Mouse (Mus musculus) MEL (cell line): ENCODE measurements around the gene Pan2. TPM values are rescaled to one million over a fixed set of nuclear protein-coding genes. Genes with fewer than 3 reads are reported as not detected.
A peak's percentile ranks its signal among the peaks of the same experiment; 100 is the strongest.

Source experiments
- DNase-seq: peaks from one replicate; pipeline ENCODE4 v3.0.0; 2011; ENCODE audit warnings: low read depth, low spot score
- H3K27ac ChIP-seq: 2 replicates; pipeline ENCODE4 v1.5.1; 2012; ENCODE audit warnings: low read depth, mild to moderate bottlenecking, control low read depth, low read length, moderate library complexity; ENCODE audit not compliant: control insufficient read depth
- H3K27me3 ChIP-seq, 2 experiments: fragments of 150-350 bp in 1 of 2; sonication (generic) in 1 of 2; 2 replicates each; pipeline ENCODE4 v1.6.1; 2012; ENCODE audit warnings: low read length in 2 of 2, mild to moderate bottlenecking in 2 of 2, improper control_type of control experiment in 1 of 2, moderate library complexity in 1 of 2; ENCODE audit not compliant: insufficient read depth in 2 of 2, control insufficient read depth in 1 of 2
- H3K36me3 ChIP-seq, 2 experiments: 2 replicates each; pipeline ENCODE4 v1.6.1; 2012 to 2014; ENCODE audit warnings: low read length in 2 of 2, improper control_type of control experiment in 1 of 2, inconsistent platforms in 1 of 2, mild to moderate bottlenecking in 1 of 2; ENCODE audit not compliant: insufficient read depth in 2 of 2, control insufficient read depth in 1 of 2
- H3K4me1 ChIP-seq, 2 experiments: fragments of 150-350 bp in 1 of 2; sonication (generic) in 1 of 2; 2 replicates each; pipeline ENCODE4 v1.6.1; 2012; ENCODE audit warnings: low read length in 2 of 2, improper control_type of control experiment in 1 of 2, mild to moderate bottlenecking in 1 of 2; ENCODE audit not compliant: insufficient read depth in 2 of 2, control insufficient read depth in 1 of 2
- H3K4me3 ChIP-seq, 2 experiments: fragments of 150-350 bp in 1 of 2; sonication (generic) in 1 of 2; 2 replicates each; pipeline ENCODE4 v1.5.1; 2012; ENCODE audit warnings: low read depth in 2 of 2, low read length in 2 of 2, mild to moderate bottlenecking in 2 of 2, moderate library complexity in 2 of 2, control low read depth in 1 of 2, improper control_type of control experiment in 1 of 2; ENCODE audit not compliant: control insufficient read depth in 1 of 2, insufficient read depth in 1 of 2
- H3K79me2 ChIP-seq: 2 replicates; pipeline ENCODE4 v1.6.1; 2012; ENCODE audit warnings: mild to moderate bottlenecking, low read length, moderate library complexity; ENCODE audit not compliant: control insufficient read depth, poor library complexity, insufficient read depth
- H3K9ac ChIP-seq: 2 replicates; pipeline ENCODE4 v1.6.1; 2012; ENCODE audit warnings: low read depth, mild to moderate bottlenecking, control low read depth, low read length, moderate library complexity; ENCODE audit not compliant: control insufficient read depth, poor library complexity, severe bottlenecking
- H3K9me3 ChIP-seq: fragments of 150-350 bp; sonication (generic); replicated peaks from 2 replicates; pipeline ENCODE4 v1.6.1; 2012; ENCODE audit warnings: mild to moderate bottlenecking, low read length, improper control_type of control experiment, moderate library complexity; ENCODE audit not compliant: insufficient read depth
- CHD1 ChIP-seq: IDR thresholded peaks from 2 replicates; pipeline ENCODE4 v1.6.1; 2012; ENCODE audit warnings: low read depth, mild to moderate bottlenecking, inconsistent platforms, low read length, improper control_type of control experiment
- CHD2 ChIP-seq: IDR thresholded peaks from 2 replicates; pipeline ENCODE4 v1.6.1; 2011; ENCODE audit warnings: low read length, improper control_type of control experiment
- EP300 ChIP-seq, 2 experiments: IDR thresholded peaks; 2 replicates each; pipeline ENCODE4 v1.6.1; 2011; ENCODE audit warnings: improper control_type of control experiment in 2 of 2, low read length in 2 of 2, low read depth in 1 of 2, mild to moderate bottlenecking in 1 of 2
- ETS1 ChIP-seq: IDR thresholded peaks from 2 replicates; pipeline ENCODE4 v1.6.1; 2012; ENCODE audit warnings: low read depth, mild to moderate bottlenecking, inconsistent platforms, low read length, improper control_type of control experiment, moderate library complexity
- GATA1 ChIP-seq: IDR thresholded peaks from 2 replicates; pipeline ENCODE4 v1.6.1; 2011; ENCODE audit warnings: low read depth, low read length, improper control_type of control experiment
- MAX ChIP-seq: IDR thresholded peaks from 2 replicates; pipeline ENCODE4 v1.6.1; 2011; ENCODE audit warnings: low read length, improper control_type of control experiment
- MAZ ChIP-seq: IDR thresholded peaks from 2 replicates; pipeline ENCODE4 v1.6.1; 2012; ENCODE audit warnings: low read depth, mild to moderate bottlenecking, inconsistent platforms, low read length, improper control_type of control experiment
- MEF2A ChIP-seq: IDR thresholded peaks from 2 replicates; pipeline ENCODE4 v1.6.1; 2014; ENCODE audit warnings: low read depth, mild to moderate bottlenecking, inconsistent platforms, low read length, improper control_type of control experiment; ENCODE audit not compliant: poor library complexity, insufficient replicate concordance, severe bottlenecking; ENCODE audit errors: extremely low read depth
- MYB ChIP-seq: IDR thresholded peaks from 2 replicates; pipeline ENCODE4 v1.6.1; 2011; ENCODE audit warnings: mild to moderate bottlenecking, low read depth, low read length, improper control_type of control experiment
- MYC ChIP-seq: IDR thresholded peaks from 2 replicates; pipeline ENCODE4 v1.6.1; 2011; ENCODE audit warnings: low read depth, mild to moderate bottlenecking, low read length, improper control_type of control experiment, moderate library complexity
- NRF1 ChIP-seq: IDR thresholded peaks from 2 replicates; pipeline ENCODE4 v1.6.1; 2014; ENCODE audit warnings: low read depth, mild to moderate bottlenecking, inconsistent platforms, low read length, improper control_type of control experiment, moderate library complexity; ENCODE audit not compliant: poor library complexity, insufficient read depth, severe bottlenecking
- POLR2A ChIP-seq, 2 experiments: IDR thresholded peaks; 2 replicates each; pipeline ENCODE4 v1.6.1; 2011 to 2012; ENCODE audit warnings: low read length in 2 of 2, mild to moderate bottlenecking in 2 of 2, control low read depth in 1 of 2, improper control_type of control experiment in 1 of 2, low read depth in 1 of 2, moderate library complexity in 1 of 2; ENCODE audit not compliant: control insufficient read depth in 1 of 2, insufficient read depth in 1 of 2, poor library complexity in 1 of 2
- POLR2AphosphoS2 ChIP-seq: IDR thresholded peaks from 2 replicates; pipeline ENCODE4 v1.6.1; 2011; ENCODE audit warnings: low read length, improper control_type of control experiment
- RCOR1 ChIP-seq: IDR thresholded peaks from 2 replicates; pipeline ENCODE4 v1.6.1; 2012; ENCODE audit warnings: low read depth, mild to moderate bottlenecking, inconsistent platforms, low read length, improper control_type of control experiment
- SMC3 ChIP-seq: IDR thresholded peaks from 2 replicates; pipeline ENCODE4 v1.6.1; 2011; ENCODE audit warnings: low read depth, low read length, improper control_type of control experiment
- TAL1 ChIP-seq: IDR thresholded peaks from 2 replicates; pipeline ENCODE4 v1.6.1; 2012; ENCODE audit warnings: mild to moderate bottlenecking, inconsistent platforms, low read length, moderate library complexity, mixed read lengths
- TCF12 ChIP-seq: IDR thresholded peaks from 2 replicates; pipeline ENCODE4 v1.6.1; 2014; ENCODE audit warnings: low read depth, mild to moderate bottlenecking, inconsistent platforms, low read length, improper control_type of control experiment, moderate library complexity
- UBTF ChIP-seq: IDR thresholded peaks from 2 replicates; pipeline ENCODE4 v1.6.1; 2012; ENCODE audit warnings: low read depth, mild to moderate bottlenecking, inconsistent platforms, low read length, improper control_type of control experiment, moderate library complexity, borderline replicate concordance; ENCODE audit not compliant: insufficient read depth
- USF1 ChIP-seq: IDR thresholded peaks from 2 replicates; pipeline ENCODE4 v1.6.1; 2014; ENCODE audit warnings: low read depth, mild to moderate bottlenecking, inconsistent platforms, low read length, improper control_type of control experiment, moderate library complexity
- USF2 ChIP-seq, 2 experiments: IDR thresholded peaks; 2 replicates each; pipeline ENCODE4 v1.6.1; 2011 to 2012; ENCODE audit warnings: improper control_type of control experiment in 2 of 2, low read length in 2 of 2, borderline replicate concordance in 1 of 2, inconsistent platforms in 1 of 2, low read depth in 1 of 2, mild to moderate bottlenecking in 1 of 2; ENCODE audit not compliant: insufficient read depth in 1 of 2
- ZC3H11A ChIP-seq: IDR thresholded peaks from 2 replicates; pipeline ENCODE4 v1.6.1; 2012; ENCODE audit warnings: low read depth, mild to moderate bottlenecking, inconsistent platforms, low read length, improper control_type of control experiment
- ZKSCAN1 ChIP-seq: IDR thresholded peaks from 2 replicates; pipeline ENCODE4 v1.6.1; 2012; ENCODE audit warnings: low read depth, mild to moderate bottlenecking, inconsistent platforms, low read length, improper control_type of control experiment, moderate library complexity
- ZMIZ1 ChIP-seq: IDR thresholded peaks from 2 replicates; pipeline ENCODE4 v1.6.1; 2012; ENCODE audit warnings: low read depth, mild to moderate bottlenecking, inconsistent platforms, low read length, improper control_type of control experiment, moderate library complexity
- ZNF384 ChIP-seq: IDR thresholded peaks from 2 replicates; pipeline ENCODE4 v1.6.1; 2012; ENCODE audit warnings: low read depth, mild to moderate bottlenecking, inconsistent platforms, low read length, improper control_type of control experiment
- polyA plus RNA-seq, 2 experiments: library from polyadenylated mRNA; stranded (reverse) in 1 of 2; unstranded in 1 of 2; fragments of >175 nt in 1 of 2; fragments of >200 nt in 1 of 2; gene quantifications; 2 replicates each; pipeline versions ENCODE4 v1.2.1 to v1.2.4; 2012; ENCODE audit warnings: low replicate concordance in 2 of 2, low read depth in 1 of 2; ENCODE audit not compliant: insufficient read length in 2 of 2, insufficient read depth in 1 of 2, missing spikeins in 1 of 2
- total RNA-seq: library from RNA; depleted of rRNA; stranded (reverse); fragments of 300-350 nt; gene quantifications from 2 replicates; pipeline ENCODE4 v1.2.3, GENCODE M21; 2012

The Pan2 gene
- total and polyA plus RNA-seq, 3 experiments, result 6.8 to 28.6 TPM; not detected in 1

GRCm38 (mm10) chr10:128344568-128345275 lies 41.6 kb downstream of the Pan2 start (continued):
- TF ChIP-seq POLR2A (IDR thresholded peaks at IDR 0.05; ENCODE audit: control insufficient read depth in 1 of 2, insufficient read depth in 1 of 2, low read depth in 1 of 2, low read length in 2 of 2, poor library complexity in 1 of 2) (peak in 1 of 2 experiments; percentile 52; a peak in 2 of 4 replicates), ZMIZ1 (no peak), MEF2A (no peak), UBTF (no peak), ZNF384 (no peak), USF2 (IDR thresholded peaks at IDR 0.05; ENCODE audit: borderline replicate concordance in 1 of 2, insufficient read depth in 1 of 2, low read depth in 1 of 2, low read length in 2 of 2) (no peak), SMC3 (peak; percentile 11; the same call in 1 of the 2 replicates), RCOR1 (peak; percentile 91), ZKSCAN1 (no peak), ETS1 (peak; percentile 99), ZC3H11A (no peak), MAX (peak; percentile 66), CHD1 (no peak), NRF1 (no peak)

GRCm38 (mm10) chr10:128347541-128347940 lies 44.4 kb downstream of the Pan2 start:
- no peak for DNase-seq
- Histone ChIP-seq H3K36me3 (peaks cover 29 to 47% of the 10 kb centered on the region in 2 experiments), H3K27ac (no peak overlapping the region), H3K9me3 (no peaks in the 10 kb centered on the region), H3K4me1 (peaks cover 19 to 23% of the 10 kb centered on the region in 2 experiments), H3K79me2 (peaks cover 38% of the 10 kb centered on the region), H3K9ac (no peak overlapping the region), H3K27me3 (no peaks in the 10 kb centered on the region), H3K4me3 (no peak overlapping the region)
- TF ChIP-seq MYB (no peak), EP300 (IDR thresholded peaks at IDR 0.05; ENCODE audit: low read depth in 1 of 2, low read length in 2 of 2) (no peak), TCF12 (no peak), CHD2 (no peak), MYC (no peak), POLR2A (IDR thresholded peaks at IDR 0.05; ENCODE audit: control insufficient read depth in 1 of 2, insufficient read depth in 1 of 2, low read depth in 1 of 2, low read length in 2 of 2, poor library complexity in 1 of 2) (no peak), CHD1 (no peak), GATA1 (no peak), MEF2A (no peak), POLR2AphosphoS2 (no peak), TAL1 (no peak), MAZ (no peak), USF1 (no peak)
